Mouse (Mus musculus) testis, adult 2 months (tissue): ENCODE measurements at regions not wholly inside any gene's neighbourhood (a gene's known extent, or its start where the extent isn't known, plus 50 kb on each side); places are given as distances from the start of the nearest gene placed in this dataset.

Experiments used
- CTCF ChIP-seq: fragments of 200-500 bp; IDR thresholded peaks from 2 replicates; pipeline ENCODE4 v1.5.1; 2012; ENCODE audit warnings: low read depth, mild to moderate bottlenecking, inconsistent platforms, low read length, moderate library complexity; ENCODE audit not compliant: control insufficient read depth, insufficient read depth, insufficient replicate concordance
- POLR2A ChIP-seq: fragments of 200-500 bp; IDR thresholded peaks from 2 replicates; pipeline ENCODE4 v1.6.1; 2012; ENCODE audit warnings: low read depth, mild to moderate bottlenecking, inconsistent platforms, low read length, moderate library complexity; ENCODE audit not compliant: control insufficient read depth

- TF ChIP-seq CTCF (no peak), POLR2A (no peak)
Measured at GRCm38 (mm10) chr5:45266914-45267313, 183.1 kb downstream of the Qdpr start.
